Mouse (Mus musculus): ENCODE results near the gene Rtn4rl1. TPM values are rescaled to one million over a fixed set of nuclear protein-coding genes. Genes with fewer than 3 reads are reported as not detected.

Rtn4rl1 gene
- polyA plus RNA-seq, 1 experiment from 2014 or later: 4.2 TPM

GRCm38 (mm10) chr11:75154053-75154585 is 39.5 kb upstream of the Rtn4rl1 start:
- H3K27me3 ChIP-seq (ENCODE audit: control insufficient read depth, insufficient read depth, low read length): no peaks in the 10 kb centered on the region
- 0 out of 2 replicates have a peak overlapping the region, but pooled peaks have one; percentile 26 for H3K27ac ChIP-seq (ENCODE audit: low read depth, low read length)
- ATAC-seq (ENCODE audit: low FRiP score, low TSS enrichment): no peak
- H3K4me2 ChIP-seq (replicated peaks; ENCODE audit: low read depth, low read length): no peak overlapping the region
- peaks cover 23% of the 10 kb centered on the region for H3K4me1 ChIP-seq (ENCODE audit: control insufficient read depth, insufficient read depth, low read length)
- no peak overlapping the region for H3K4me3 ChIP-seq (ENCODE audit: low read length)
- WGBS: 75% methylated on average over 6 of the region's 6 CpGs
- no peak overlapping the region for H3K9ac ChIP-seq (ENCODE audit: low read depth, low read length)
- peaks cover 17% of the 10 kb centered on the region; the same call in 1 of the 2 replicates for H3K36me3 ChIP-seq (ENCODE audit: control insufficient read depth, insufficient read depth, low read length)
- H3K9me3 ChIP-seq (ENCODE audit: control insufficient read depth, low read length): no peaks in the 10 kb centered on the region

- H3K9me3 ChIP-seq (ENCODE audit: control insufficient read depth, low read length): no peaks in the 10 kb centered on the region
- peaks cover 20% of the 10 kb centered on the region for H3K36me3 ChIP-seq (ENCODE audit: control insufficient read depth, insufficient read depth, low read length)
- H3K27ac ChIP-seq (ENCODE audit: low read depth, low read length): peak overlapping the region; percentile 63; the same call in 1 of the 2 replicates
- no peak overlapping the region for H3K4me3 ChIP-seq (ENCODE audit: low read length)
- peaks cover 23% of the 10 kb centered on the region for H3K4me1 ChIP-seq (ENCODE audit: control insufficient read depth, insufficient read depth, low read length)
- no peak for ATAC-seq (ENCODE audit: low FRiP score, low TSS enrichment)
- 59% methylated on average over 6 of the region's 6 CpGs for WGBS
- no peaks in the 10 kb centered on the region for H3K27me3 ChIP-seq (ENCODE audit: control insufficient read depth, insufficient read depth, low read length)
- H3K4me2 ChIP-seq (replicated peaks; ENCODE audit: low read depth, low read length): no peak overlapping the region
- H3K9ac ChIP-seq (ENCODE audit: low read depth, low read length): peak overlapping the region; percentile 18; the same call in 1 of the 2 replicates
Measured at GRCm38 (mm10) chr11:75155985-75156384, 37.6 kb upstream of the Rtn4rl1 start.

GRCm38 (mm10) chr11:75156416-75156815 is 37.2 kb upstream of the Rtn4rl1 start:
- 76% methylated on average over 5 of the region's 5 CpGs for WGBS
- H3K9me3 ChIP-seq (ENCODE audit: control insufficient read depth, low read length): no peaks in the 10 kb centered on the region
- H3K27me3 ChIP-seq (ENCODE audit: control insufficient read depth, insufficient read depth, low read length): no peaks in the 10 kb centered on the region
- no peak overlapping the region for H3K4me3 ChIP-seq (ENCODE audit: low read length)
- H3K9ac ChIP-seq (ENCODE audit: low read depth, low read length): 0 out of 2 replicates have a peak overlapping the region, but pooled peaks have one; percentile 18
- no peak for ATAC-seq (ENCODE audit: low FRiP score, low TSS enrichment)
- H3K4me2 ChIP-seq (replicated peaks; ENCODE audit: low read depth, low read length): no peak overlapping the region
- peaks cover 21% of the 10 kb centered on the region for H3K36me3 ChIP-seq (ENCODE audit: control insufficient read depth, insufficient read depth, low read length)
- H3K4me1 ChIP-seq (ENCODE audit: control insufficient read depth, insufficient read depth, low read length): peaks cover 23% of the 10 kb centered on the region
- H3K27ac ChIP-seq (ENCODE audit: low read depth, low read length): peak overlapping the region; percentile 63; the same call in 1 of the 2 replicates

- Histone ChIP-seq H3K4me3 (ENCODE audit: low read length) (no peak overlapping the region), H3K36me3 (ENCODE audit: control insufficient read depth, insufficient read depth, low read length) (peaks cover 25% of the 10 kb centered on the region), H3K9ac (ENCODE audit: low read depth, low read length) (no peak overlapping the region), H3K9me3 (ENCODE audit: control insufficient read depth, low read length) (no peaks in the 10 kb centered on the region), H3K4me2 (replicated peaks; ENCODE audit: low read depth, low read length) (no peak overlapping the region), H3K27ac (ENCODE audit: low read depth, low read length) (peak overlapping the region; percentile 53; the same call in 1 of the 2 replicates), H3K27me3 (ENCODE audit: control insufficient read depth, insufficient read depth, low read length) (no peaks in the 10 kb centered on the region), H3K4me1 (ENCODE audit: control insufficient read depth, insufficient read depth, low read length) (peaks cover 23% of the 10 kb centered on the region)
- WGBS: 69% methylated on average over 4 of the region's 4 CpGs
- ATAC-seq (ENCODE audit: low FRiP score, low TSS enrichment): no peak
Measured at GRCm38 (mm10) chr11:75157037-75157436, 36.5 kb upstream of the Rtn4rl1 start.

GRCm38 (mm10) chr11:75157901-75158300 is 35.7 kb upstream of the Rtn4rl1 start:
- H3K27me3 ChIP-seq (ENCODE audit: control insufficient read depth, insufficient read depth, low read length): no peaks in the 10 kb centered on the region
- no peaks in the 10 kb centered on the region for H3K9me3 ChIP-seq (ENCODE audit: control insufficient read depth, low read length)
- ATAC-seq (ENCODE audit: low FRiP score, low TSS enrichment): no peak
- 11% methylated on average over 2 of the region's 2 CpGs for WGBS
- no peak overlapping the region for H3K9ac ChIP-seq (ENCODE audit: low read depth, low read length)
- peak overlapping the region; percentile 53 for H3K27ac ChIP-seq (ENCODE audit: low read depth, low read length)
- peaks cover 18% of the 10 kb centered on the region for H3K4me1 ChIP-seq (ENCODE audit: control insufficient read depth, insufficient read depth, low read length)
- H3K4me2 ChIP-seq (replicated peaks; ENCODE audit: low read depth, low read length): no peak overlapping the region
- peaks cover 33% of the 10 kb centered on the region for H3K36me3 ChIP-seq (ENCODE audit: control insufficient read depth, insufficient read depth, low read length)
- no peak overlapping the region for H3K4me3 ChIP-seq (ENCODE audit: low read length)

- Histone ChIP-seq H3K9ac (ENCODE audit: low read depth, low read length) (no peak overlapping the region), H3K9me3 (ENCODE audit: control insufficient read depth, low read length) (no peaks in the 10 kb centered on the region), H3K4me2 (replicated peaks; ENCODE audit: low read depth, low read length) (no peak overlapping the region), H3K27me3 (ENCODE audit: control insufficient read depth, insufficient read depth, low read length) (no peaks in the 10 kb centered on the region), H3K4me3 (ENCODE audit: low read length) (no peak overlapping the region), H3K36me3 (ENCODE audit: control insufficient read depth, insufficient read depth, low read length) (peaks cover 39% of the 10 kb centered on the region), H3K4me1 (ENCODE audit: control insufficient read depth, insufficient read depth, low read length) (peaks cover 19% of the 10 kb centered on the region; the same call in 1 of the 2 replicates), H3K27ac (ENCODE audit: low read depth, low read length) (peak overlapping the region; percentile 32)
- WGBS: 87% methylated on average over 14 of the region's 14 CpGs
- no peak for ATAC-seq (ENCODE audit: low FRiP score, low TSS enrichment)
Measured at GRCm38 (mm10) chr11:75158432-75158831, 35.2 kb upstream of the Rtn4rl1 start.

GRCm38 (mm10) chr11:75159564-75159963 is 34.0 kb upstream of the Rtn4rl1 start:
- Histone ChIP-seq H3K36me3 (ENCODE audit: control insufficient read depth, insufficient read depth, low read length) (peaks cover 49% of the 10 kb centered on the region), H3K4me3 (ENCODE audit: low read length) (no peak overlapping the region), H3K9me3 (ENCODE audit: control insufficient read depth, low read length) (no peaks in the 10 kb centered on the region), H3K9ac (ENCODE audit: low read depth, low read length) (no peak overlapping the region), H3K4me1 (ENCODE audit: control insufficient read depth, insufficient read depth, low read length) (peaks cover 19% of the 10 kb centered on the region; the same call in 1 of the 2 replicates), H3K4me2 (replicated peaks; ENCODE audit: low read depth, low read length) (no peak overlapping the region), H3K27me3 (ENCODE audit: control insufficient read depth, insufficient read depth, low read length) (peaks cover under 1% of the 10 kb centered on the region; the same call in 1 of the 2 replicates), H3K27ac (ENCODE audit: low read depth, low read length) (no peak overlapping the region)
- 0 out of 2 replicates have a peak, but pooled peaks have one; percentile 2 for ATAC-seq (ENCODE audit: low FRiP score, low TSS enrichment)
- WGBS: 70% methylated on average over 2 of the region's 2 CpGs

GRCm38 (mm10) chr11:75160954-75161353 is 32.6 kb upstream of the Rtn4rl1 start:
- H3K36me3 ChIP-seq (ENCODE audit: control insufficient read depth, insufficient read depth, low read length): peaks cover 63% of the 10 kb centered on the region
- H3K9me3 ChIP-seq (ENCODE audit: control insufficient read depth, low read length): no peaks in the 10 kb centered on the region
- no peak overlapping the region; the same call in 1 of the 2 replicates for H3K27ac ChIP-seq (ENCODE audit: low read depth, low read length)
- peaks cover 18% of the 10 kb centered on the region; the same call in 1 of the 2 replicates for H3K4me1 ChIP-seq (ENCODE audit: control insufficient read depth, insufficient read depth, low read length)
- peaks cover 15% of the 10 kb centered on the region for H3K27me3 ChIP-seq (ENCODE audit: control insufficient read depth, insufficient read depth, low read length)
- no peak for ATAC-seq (ENCODE audit: low FRiP score, low TSS enrichment)
- 73% methylated on average over 7 of the region's 7 CpGs for WGBS
- H3K9ac ChIP-seq (ENCODE audit: low read depth, low read length): no peak overlapping the region
- no peak overlapping the region for H3K4me2 ChIP-seq (replicated peaks; ENCODE audit: low read depth, low read length)
- H3K4me3 ChIP-seq (ENCODE audit: low read length): no peak overlapping the region

GRCm38 (mm10) chr11:75161417-75162008 is 32.1 kb upstream of the Rtn4rl1 start:
- Histone ChIP-seq H3K4me1 (ENCODE audit: control insufficient read depth, insufficient read depth, low read length) (peaks cover 23% of the 10 kb centered on the region; the same call in 1 of the 2 replicates), H3K27me3 (ENCODE audit: control insufficient read depth, insufficient read depth, low read length) (peaks cover 20% of the 10 kb centered on the region), H3K4me2 (replicated peaks; ENCODE audit: low read depth, low read length) (no peak overlapping the region), H3K4me3 (ENCODE audit: low read length) (no peak overlapping the region), H3K9ac (ENCODE audit: low read depth, low read length) (no peak overlapping the region), H3K27ac (ENCODE audit: low read depth, low read length) (no peak overlapping the region; the same call in 1 of the 2 replicates), H3K36me3 (ENCODE audit: control insufficient read depth, insufficient read depth, low read length) (peaks cover 66% of the 10 kb centered on the region), H3K9me3 (ENCODE audit: control insufficient read depth, low read length) (no peaks in the 10 kb centered on the region)
- WGBS: 70% methylated on average over 4 of the region's 4 CpGs
- no peak for ATAC-seq (ENCODE audit: low FRiP score, low TSS enrichment)

Measured in kidney, embryonic 14.5 days (tissue).